Mouse (Mus musculus): ENCODE data around the gene Slc35a3.

- TF ChIP-seq CTCF (IDR thresholded peaks at IDR 0.05; ENCODE audit: extremely low read depth, insufficient read depth, insufficient read length, insufficient replicate concordance), result no peak
- no peak for TF ChIP-seq POLR2A (IDR thresholded peaks at IDR 0.05; ENCODE audit: low read depth, low read length)
These were observed 8.8 kb downstream of the Slc35a3 start for GRCm38 (mm10) chr3:116703835-116704234.

Measured in spleen, adult 2 months (tissue).